23 mouse cellular contexts compared by ENCODE assay signal in the genomic region with DNA sequence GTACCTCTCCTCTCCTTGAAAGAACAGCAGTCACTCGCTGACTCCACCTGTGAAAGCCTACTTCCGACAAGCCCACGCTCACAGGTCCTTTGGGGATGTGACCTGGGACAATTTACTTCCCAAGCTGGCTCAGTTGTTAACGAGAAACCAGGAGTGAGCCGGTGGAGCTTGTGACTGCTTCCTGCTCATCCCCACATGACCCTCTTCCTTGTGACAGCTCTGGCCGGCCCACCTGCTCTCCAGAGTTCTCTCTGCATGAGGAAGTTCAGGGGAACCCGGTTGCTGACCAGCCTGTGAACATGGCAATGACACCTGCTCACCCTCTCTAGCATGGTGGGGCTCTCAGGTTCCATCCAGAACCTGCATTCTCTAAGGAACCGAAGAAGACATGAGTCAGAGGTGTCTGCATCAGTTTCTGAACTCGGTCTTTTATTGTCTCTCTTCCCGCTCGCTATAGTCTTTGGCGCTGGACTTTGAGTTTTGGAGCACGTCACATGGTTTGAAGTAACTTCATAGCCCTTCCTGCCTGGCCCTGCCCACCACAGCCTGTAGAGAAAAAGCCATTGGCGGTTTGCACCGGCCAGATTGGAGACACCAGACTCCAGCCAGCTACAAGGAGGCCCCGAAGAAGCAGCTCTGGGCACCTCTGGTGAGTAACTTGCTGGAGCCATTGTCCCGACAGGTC. TPM values are rescaled to one million over a fixed set of nuclear protein-coding genes. Genes with fewer than 3 reads are reported as not detected.
A peak's percentile ranks its signal among the peaks of the same experiment; 100 is the strongest.
DNase-seq lines count a peak whose midpoint lies in the region; ATAC-seq and TF ChIP-seq lines count a peak whose summit lies in the region.
"Had no signal": no experiment of that assay in that cellular context is flagged by ENCODE, and none has a peak within 500 bp of the region (broad histone marks: within the 10 kb centered on the region; RNA-seq: fewer than 3 reads in every experiment).

No protein-coding gene starts in this region.

- no peak overlapping the region for H3K4me3 ChIP-seq in liver, postnatal 0 days (ENCODE audit: low read depth, low read length)
- H3K4me3 ChIP-seq: forebrain, embryonic 12.5 days; hindbrain, embryonic 13.5 days; liver, embryonic 13.5 days; megakaryocyte, embryonic 14.5 days; stomach, embryonic 15.5 days had no signal

- H3K27ac ChIP-seq in liver, postnatal 0 days (ENCODE audit: low read depth), result peak overlapping the region; percentile 16; the same call in 1 of the 2 replicates
- H3K27ac ChIP-seq: forebrain, embryonic 12.5 days; hindbrain, embryonic 13.5 days; liver, embryonic 13.5 days; stomach, embryonic 15.5 days had no signal

- H3K9ac ChIP-seq in liver, postnatal 0 days (replicated peaks), result no peak overlapping the region
- H3K9ac ChIP-seq: forebrain, embryonic 12.5 days; hindbrain, embryonic 13.5 days; liver, embryonic 13.5 days; stomach, embryonic 15.5 days had no signal

- no peak for TF ChIP-seq CTCF in liver, postnatal 0 days (IDR thresholded peaks at IDR 0.05; ENCODE audit: low read depth)

- ATAC-seq in liver, postnatal 0 days, result peak; percentile 62
- ATAC-seq: CD4-positive, CD25-positive, alpha-beta regulatory T cell, adult 4 months; midbrain, embryonic 16.5 days had no signal

- H3K9me3 ChIP-seq in liver, postnatal 0 days (ENCODE audit: low read length), result no peaks in the 10 kb centered on the region
- H3K9me3 ChIP-seq: forebrain, embryonic 12.5 days; hindbrain, embryonic 13.5 days; liver, embryonic 13.5 days; megakaryocyte, embryonic 14.5 days; stomach, embryonic 15.5 days had no signal

- H3K36me3 ChIP-seq in liver, postnatal 0 days (replicated peaks; ENCODE audit: insufficient read depth, low read length), result no peaks in the 10 kb centered on the region
- H3K36me3 ChIP-seq: forebrain, embryonic 12.5 days; hindbrain, embryonic 13.5 days; liver, embryonic 13.5 days; stomach, embryonic 15.5 days had no signal

- WGBS in liver, postnatal 0 days (ENCODE audit: insufficient replicate concordance), result 51% methylated on average over 17 of the region's 17 CpGs

- H3K4me2 ChIP-seq in liver, postnatal 0 days (ENCODE audit: low read depth, low read length), result peak overlapping the region; percentile 45
- H3K4me2 ChIP-seq: forebrain, embryonic 12.5 days; hindbrain, embryonic 13.5 days; liver, embryonic 13.5 days; stomach, embryonic 15.5 days had no signal

- no peaks in the 10 kb centered on the region for H3K4me1 ChIP-seq in liver, postnatal 0 days (ENCODE audit: insufficient read depth)
- H3K4me1 ChIP-seq: forebrain, embryonic 12.5 days; hindbrain, embryonic 13.5 days; liver, embryonic 13.5 days; megakaryocyte, embryonic 14.5 days; stomach, embryonic 15.5 days had no signal

- 0 out of 2 replicates have a peak, but pooled peaks cover 4% of the 10 kb centered on the region for H3K27me3 ChIP-seq in liver, postnatal 0 days (ENCODE audit: insufficient read depth, low read length)
- H3K27me3 ChIP-seq: stomach, embryonic 15.5 days had no signal

- TF ChIP-seq EP300 in liver, postnatal 0 days (IDR thresholded peaks at IDR 0.05; ENCODE audit: low read depth), result no peak

- DNase-seq in gastrocnemius, adult 18-20 months (ENCODE audit: low spot score), result peak; percentile 23
- DNase-seq in gastrocnemius, postnatal 10 days, result no peak
- DNase-seq in liver, postnatal 0 days, result no peak
- no peak for DNase-seq in liver
- peak; percentile 75 to 79 for DNase-seq in kidney, postnatal 36 days
- DNase-seq in layer of hippocampus, postnatal 25 days (ENCODE audit: extremely low spot score in 1 of 2, low spot score in 1 of 2), result no peak
- no peak for DNase-seq in urinary bladder, postnatal 14 days (ENCODE audit: low spot score)
- DNase-seq in lung, postnatal 10 days, result no peak
- DNase-seq: adrenal gland, adult 8-10 months; cerebellum, postnatal 25 days; left cerebral cortex, postnatal 4 days; liver, embryonic 13.5 days; lung, postnatal 14 days; spleen, adult 18-20 months; thymus, postnatal 14 days had no signal

RNA-seq across cellular contexts. Expression of gene Card14, which starts 6.8 kb away (rescaled TPM):
- total RNA-seq in gastrocnemius, adult 18-20 months (2021), result under 1 TPM; 0.21 to 0.34 TPM
- 1 to 10 TPM in 1 of 2 experiments, under 1 TPM in 1; 0.77 to 1.3 TPM for total RNA-seq in gastrocnemius, postnatal 10 days (2021)
- 0.06 and 0.09 TPM in 2 replicates for polyA plus RNA-seq in liver, postnatal 0 days (2015; fragmentation: Nextera tagmentation; extraction: Ambion mirVana)
- total RNA-seq in layer of hippocampus, postnatal 25 days (2021), result under 1 TPM; 0.52 to 0.98 TPM
- total RNA-seq: MEL had no signal
- polyA plus RNA-seq: CD4-positive, CD25-positive, alpha-beta regulatory T cell, adult 4 months; neural tube, embryonic 11.5 days had no signal

RNA-seq across cellular contexts. Expression of gene Eif4a3, which starts 14.5 kb away (rescaled TPM):
- total RNA-seq in gastrocnemius, adult 18-20 months (2021), result 10 to 100 TPM; 32.2 to 43.5 TPM
- total RNA-seq in gastrocnemius, postnatal 10 days (2021), result 10 to 100 TPM; 74.3 to 75.4 TPM
- 119 and 125 TPM in 2 replicates for polyA plus RNA-seq in liver, postnatal 0 days (2015; fragmentation: Nextera tagmentation; extraction: Ambion mirVana)
- 10 to 100 TPM; 82.2 to 91.7 TPM for total RNA-seq in layer of hippocampus, postnatal 25 days (2021)

RNA-seq across cellular contexts. Expression of gene Sgsh, which starts 40.9 kb away (rescaled TPM):
- 1 to 10 TPM; 3.3 to 3.4 TPM for total RNA-seq in gastrocnemius, adult 18-20 months (2021)
- 1 to 10 TPM; 5.2 to 5.7 TPM for total RNA-seq in gastrocnemius, postnatal 10 days (2021)
- 4.1 and 4.2 TPM in 2 replicates for polyA plus RNA-seq in liver, postnatal 0 days (2015; fragmentation: Nextera tagmentation; extraction: Ambion mirVana)
- total RNA-seq in layer of hippocampus, postnatal 25 days (2021), result 1 to 10 TPM; 5.0 to 5.1 TPM

RNA-seq across cellular contexts. Expression of gene Slc26a11, which starts 41.0 kb away (rescaled TPM):
- total RNA-seq in gastrocnemius, adult 18-20 months (2021), result 1 to 10 TPM; 2.4 to 2.8 TPM
- 1 to 10 TPM; 2.6 to 4.0 TPM for total RNA-seq in gastrocnemius, postnatal 10 days (2021)
- 2.1 and 2.2 TPM in 2 replicates for polyA plus RNA-seq in liver, postnatal 0 days (2015; fragmentation: Nextera tagmentation; extraction: Ambion mirVana)
- 1 to 10 TPM; 5.3 to 6.4 TPM for total RNA-seq in layer of hippocampus, postnatal 25 days (2021)
- total RNA-seq: MEL had no signal

RNA-seq across cellular contexts. Expression of gene Gaa, which starts 46.7 kb away (rescaled TPM):
- 100 to 1,000 TPM; 174 to 191 TPM for total RNA-seq in gastrocnemius, adult 18-20 months (2021)
- total RNA-seq in gastrocnemius, postnatal 10 days (2021), result 10 to 100 TPM; 67.7 to 78.6 TPM
- 28.6 and 29.0 TPM in 2 replicates for polyA plus RNA-seq in liver, postnatal 0 days (2015; fragmentation: Nextera tagmentation; extraction: Ambion mirVana)
- total RNA-seq in layer of hippocampus, postnatal 25 days (2021), result 100 to 1,000 TPM; 304 to 308 TPM

Comparison
In these comparisons a context has a peak if more than half of its experiments do, and no peak if none do; other contexts are left out.
1. DNase-seq: peak in gastrocnemius, adult 18-20 months (single experiment) and kidney, postnatal 36 days (2 of 2); none in gastrocnemius, postnatal 10 days (single experiment), liver, postnatal 0 days (single experiment), liver (single experiment), layer of hippocampus, postnatal 25 days (0 of 2), urinary bladder, postnatal 14 days (single experiment) and lung, postnatal 10 days (single experiment).